Mouse (Mus musculus) intestine, postnatal 0 days (tissue): ENCODE measurements at regions not wholly inside any gene's neighbourhood (a gene's known extent, or its start where the extent isn't known, plus 50 kb on each side); places are given as distances from the start of the nearest gene placed in this dataset.

Experiments used
- ATAC-seq: fragments of 200-750 bp; cut with Nextera tagmentation; 2 replicates; pipeline ENCODE4 v1.8.0; 2017; ENCODE audit warnings: mild to moderate bottlenecking, moderate TSS enrichment, moderate library complexity
- H3K27ac ChIP-seq: fragments of 300-500 bp; sonication (generic); 2 replicates; pipeline ENCODE4 v1.5.1; 2014; ENCODE audit warnings: mild to moderate bottlenecking, low read depth, low read length, moderate library complexity
- H3K27me3 ChIP-seq: fragments of 300-500 bp; sonication (generic); replicated peaks from 2 replicates; pipeline ENCODE4 v1.6.1; 2014; ENCODE audit warnings: low read length, mixed read lengths; ENCODE audit not compliant: control insufficient read depth, insufficient read depth
- H3K36me3 ChIP-seq: fragments of 300-500 bp; sonication (generic); 2 replicates; pipeline ENCODE4 v1.6.1; 2014; ENCODE audit warnings: mild to moderate bottlenecking, moderate library complexity; ENCODE audit not compliant: control insufficient read depth, insufficient read depth
- H3K4me1 ChIP-seq: fragments of 300-500 bp; sonication (generic); replicated peaks from 2 replicates; pipeline ENCODE4 v1.6.1; 2014; ENCODE audit warnings: antibody characterized with exemption, low read length, mixed read lengths; ENCODE audit not compliant: control insufficient read depth, insufficient read depth
- H3K4me2 ChIP-seq: fragments of 300-500 bp; sonication (generic); replicated peaks from 2 replicates; pipeline ENCODE4 v1.6.1; 2014; ENCODE audit warnings: low read depth, mild to moderate bottlenecking, moderate library complexity
- H3K4me3 ChIP-seq: fragments of 300-500 bp; sonication (generic); 2 replicates; pipeline ENCODE4 v1.5.1; 2014; ENCODE audit warnings: low read depth, low read length
- H3K9ac ChIP-seq: fragments of 300-500 bp; sonication (generic); 2 replicates; pipeline ENCODE4 v1.6.1; 2014; ENCODE audit warnings: mild to moderate bottlenecking, low read depth, low read length
- H3K9me3 ChIP-seq: fragments of 300-500 bp; sonication (generic); 2 replicates; pipeline ENCODE4 v1.6.1; 2016; ENCODE audit warnings: mixed run types; ENCODE audit not compliant: control insufficient read depth
- CTCF ChIP-seq: sonication (generic); IDR thresholded peaks from 2 replicates; pipeline ENCODE4 v1.5.1; 2016; ENCODE audit warnings: low read depth, mild to moderate bottlenecking, control low read depth, antibody characterized with exemption, moderate library complexity
- WGBS: fragments of 180-500 bp; shearing (Covaris S2); extraction: QIAGEN DNeasy Blood & Tissue Kit; methylation state at CpG from one replicate; pipeline ENCODE4 v1.1.7; 2014; 5-methylcytosine and 5-hydroxymethylcytosine counted together

GRCm38 (mm10) chr12:36947902-36948301 is 160.4 kb upstream of the Meox2 start:
- H3K4me3 ChIP-seq: no peak overlapping the region
- no peak overlapping the region for H3K9ac ChIP-seq
- H3K4me1 ChIP-seq: no peaks in the 10 kb centered on the region
- no peak overlapping the region for H3K27ac ChIP-seq
- H3K4me2 ChIP-seq: no peak overlapping the region
- no peak for TF ChIP-seq CTCF
- no peaks in the 10 kb centered on the region for H3K9me3 ChIP-seq
- no peak for ATAC-seq
- H3K27me3 ChIP-seq: no peaks in the 10 kb centered on the region
- 96% methylated on average over 3 of the region's 3 CpGs for WGBS
- H3K36me3 ChIP-seq: no peaks in the 10 kb centered on the region

- no peak overlapping the region for H3K4me2 ChIP-seq
- no peaks in the 10 kb centered on the region for H3K27me3 ChIP-seq
- TF ChIP-seq CTCF: no peak
- no peak for ATAC-seq
- WGBS: 80% methylated on average over 2 of the region's 2 CpGs
- H3K4me1 ChIP-seq: no peaks in the 10 kb centered on the region
- H3K9me3 ChIP-seq: no peaks in the 10 kb centered on the region
- H3K4me3 ChIP-seq: no peak overlapping the region
- H3K36me3 ChIP-seq: no peaks in the 10 kb centered on the region
- no peak overlapping the region for H3K9ac ChIP-seq
- H3K27ac ChIP-seq: no peak overlapping the region
Measured at GRCm38 (mm10) chr12:36949096-36949738, 159.1 kb upstream of the Meox2 start.

GRCm38 (mm10) chr12:36974432-36975094 is 133.8 kb upstream of the Meox2 start:
- no peak overlapping the region for H3K4me2 ChIP-seq
- no peak for ATAC-seq
- 69% methylated on average over 3 of the region's 3 CpGs for WGBS
- no peak overlapping the region for H3K9ac ChIP-seq
- H3K9me3 ChIP-seq: no peaks in the 10 kb centered on the region
- TF ChIP-seq CTCF: no peak
- H3K27ac ChIP-seq: no peak overlapping the region
- no peaks in the 10 kb centered on the region for H3K4me1 ChIP-seq
- H3K36me3 ChIP-seq: no peaks in the 10 kb centered on the region
- no peaks in the 10 kb centered on the region for H3K27me3 ChIP-seq
- H3K4me3 ChIP-seq: no peak overlapping the region

GRCm38 (mm10) chr12:36977141-36977540 is 131.2 kb upstream of the Meox2 start:
- H3K27me3 ChIP-seq: no peaks in the 10 kb centered on the region
- ATAC-seq: no peak
- no peak overlapping the region for H3K4me3 ChIP-seq
- H3K36me3 ChIP-seq: no peaks in the 10 kb centered on the region
- H3K4me1 ChIP-seq: no peaks in the 10 kb centered on the region
- 56% methylated on average over 3 of the region's 3 CpGs for WGBS
- no peaks in the 10 kb centered on the region for H3K9me3 ChIP-seq
- no peak for TF ChIP-seq CTCF
- no peak overlapping the region for H3K4me2 ChIP-seq
- no peak overlapping the region for H3K27ac ChIP-seq
- no peak overlapping the region for H3K9ac ChIP-seq

GRCm38 (mm10) chr12:36991135-36991534 is 117.2 kb upstream of the Meox2 start:
- 45% methylated on average over 4 of the region's 4 CpGs for whole genome bisulfite sequencing

GRCm38 (mm10) chr12:36991970-36992369 is 116.4 kb upstream of the Meox2 start:
- Histone ChIP-seq H3K4me1 (no peaks in the 10 kb centered on the region), H3K4me2 (no peak overlapping the region), H3K9ac (no peak overlapping the region), H3K27me3 (no peaks in the 10 kb centered on the region), H3K27ac (no peak overlapping the region), H3K4me3 (no peak overlapping the region), H3K36me3 (no peaks in the 10 kb centered on the region), H3K9me3 (no peaks in the 10 kb centered on the region)
- 55% methylated on average over 4 of the region's 4 CpGs for WGBS
- ATAC-seq: no peak
- no peak for TF ChIP-seq CTCF

More at GRCm38 (mm10) chr12:36991135-36991534, 117.2 kb upstream of the Meox2 start:
- no peaks in the 10 kb centered on the region for H3K27me3 ChIP-seq
- H3K4me2 ChIP-seq: no peak overlapping the region
- H3K9me3 ChIP-seq: no peaks in the 10 kb centered on the region
- no peaks in the 10 kb centered on the region for H3K36me3 ChIP-seq
- no peak overlapping the region for H3K9ac ChIP-seq
- TF ChIP-seq CTCF: no peak
- no peak for ATAC-seq
- no peaks in the 10 kb centered on the region for H3K4me1 ChIP-seq
- no peak overlapping the region for H3K27ac ChIP-seq
- no peak overlapping the region for H3K4me3 ChIP-seq
